Mouse (Mus musculus): ENCODE measurements around the gene Olfml2b. TPM values are rescaled to one million over a fixed set of nuclear protein-coding genes. Genes with fewer than 3 reads are reported as not detected.

Gene Olfml2b
- 0.27 and 0.68 TPM in 2 replicates for total RNA-seq (2017)

GRCm38 (mm10) chr1:170644255-170645205 lies at the start of gene Olfml2b:
TSS of gene Olfml2b (plus strand) at chr1:170644532.
- peak; percentile 98 for ATAC-seq (replicated peaks; ENCODE audit: low read depth, poor library complexity, severe bottlenecking)

GRCm38 (mm10) chr1:170594575-170594974 lies 49.8 kb upstream of the Olfml2b start:
- ATAC-seq (replicated peaks; ENCODE audit: low read depth, poor library complexity, severe bottlenecking) = no peak

- ATAC-seq (replicated peaks; ENCODE audit: low read depth, poor library complexity, severe bottlenecking) = no peak
Measured at GRCm38 (mm10) chr1:170605228-170606001, 38.9 kb upstream of the Olfml2b start.

GRCm38 (mm10) chr1:170607231-170607917 lies 37.0 kb upstream of the Olfml2b start:
- no peak for ATAC-seq (replicated peaks; ENCODE audit: low read depth, poor library complexity, severe bottlenecking)

- peak; percentile 31; the same call in 1 of the 2 replicates for ATAC-seq (replicated peaks; ENCODE audit: low read depth, poor library complexity, severe bottlenecking)
Measured at GRCm38 (mm10) chr1:170608461-170609071, 35.8 kb upstream of the Olfml2b start.

GRCm38 (mm10) chr1:170609872-170610271 lies 34.5 kb upstream of the Olfml2b start:
- peak; percentile 82 for ATAC-seq (replicated peaks; ENCODE audit: low read depth, poor library complexity, severe bottlenecking)

GRCm38 (mm10) chr1:170610289-170610688 lies 34.0 kb upstream of the Olfml2b start:
- ATAC-seq (replicated peaks; ENCODE audit: low read depth, poor library complexity, severe bottlenecking) = peak; percentile 60

- no peak for ATAC-seq (replicated peaks; ENCODE audit: low read depth, poor library complexity, severe bottlenecking)
Measured at GRCm38 (mm10) chr1:170610695-170611094, 33.6 kb upstream of the Olfml2b start.

GRCm38 (mm10) chr1:170611631-170612030 lies 32.7 kb upstream of the Olfml2b start:
- ATAC-seq (replicated peaks; ENCODE audit: low read depth, poor library complexity, severe bottlenecking) = no peak

GRCm38 (mm10) chr1:170612968-170613872 lies 31.1 kb upstream of the Olfml2b start:
- peak; percentile 76 for ATAC-seq (replicated peaks; ENCODE audit: low read depth, poor library complexity, severe bottlenecking)

GRCm38 (mm10) chr1:170619686-170620374 lies 24.5 kb upstream of the Olfml2b start:
- peak; percentile 40 for ATAC-seq (replicated peaks; ENCODE audit: low read depth, poor library complexity, severe bottlenecking)

- peak; percentile 97 for ATAC-seq (replicated peaks; ENCODE audit: low read depth, poor library complexity, severe bottlenecking)
Measured at GRCm38 (mm10) chr1:170622934-170623333, 21.4 kb upstream of the Olfml2b start.

GRCm38 (mm10) chr1:170623432-170623831 lies 20.9 kb upstream of the Olfml2b start:
- ATAC-seq (replicated peaks; ENCODE audit: low read depth, poor library complexity, severe bottlenecking) = no peak

- ATAC-seq (replicated peaks; ENCODE audit: low read depth, poor library complexity, severe bottlenecking) = no peak
Measured at GRCm38 (mm10) chr1:170630489-170630888, 13.8 kb upstream of the Olfml2b start.

- no peak for ATAC-seq (replicated peaks; ENCODE audit: low read depth, poor library complexity, severe bottlenecking)
Measured at GRCm38 (mm10) chr1:170631571-170631970, 12.8 kb upstream of the Olfml2b start.

- ATAC-seq (replicated peaks; ENCODE audit: low read depth, poor library complexity, severe bottlenecking) = peak; percentile 100
Measured at GRCm38 (mm10) chr1:170632385-170632784, 11.9 kb upstream of the Olfml2b start.

- no peak for ATAC-seq (replicated peaks; ENCODE audit: low read depth, poor library complexity, severe bottlenecking)
Measured at GRCm38 (mm10) chr1:170632856-170633255, 11.5 kb upstream of the Olfml2b start.

GRCm38 (mm10) chr1:170638941-170639340 lies 5.4 kb upstream of the Olfml2b start:
- no peak for ATAC-seq (replicated peaks; ENCODE audit: low read depth, poor library complexity, severe bottlenecking)

Measured in common myeloid progenitor, adult 5-6 weeks (primary cell).